Mouse (Mus musculus) neural tube, embryonic 11.5 days (tissue): ENCODE data around the gene Ttf2. TPM values are rescaled to one million over a fixed set of nuclear protein-coding genes. Genes with fewer than 3 reads are reported as not detected.

Experiments
- ATAC-seq: fragments of 200-750 bp; cut with Nextera tagmentation; 2 replicates; pipeline ENCODE4 v1.8.0; 2017; ENCODE audit warnings: moderate number of reproducible peaks, mild to moderate bottlenecking, moderate TSS enrichment, moderate library complexity; ENCODE audit not compliant: insufficient read depth, low FRiP score, low TSS enrichment
- DNase-seq: peaks from one replicate; pipeline ENCODE4 v3.0.0-alpha.2; 2015; ENCODE audit warnings: low spot score
- H3K27ac ChIP-seq: fragments of 300-500 bp; sonication (generic); 2 replicates; pipeline ENCODE4 v1.5.1; 2014; ENCODE audit warnings: low read depth, mild to moderate bottlenecking, low read length
- H3K27me3 ChIP-seq: fragments of 300-500 bp; sonication (generic); 2 replicates; pipeline ENCODE4 v1.6.1; 2014; ENCODE audit warnings: mild to moderate bottlenecking, low read length, mixed read lengths; ENCODE audit not compliant: control insufficient read depth, insufficient read depth
- H3K36me3 ChIP-seq: fragments of 300-500 bp; sonication (generic); 2 replicates; pipeline ENCODE4 v1.6.1; 2014; ENCODE audit warnings: mild to moderate bottlenecking, low read length, moderate library complexity, mixed read lengths; ENCODE audit not compliant: control insufficient read depth, insufficient read depth
- H3K4me1 ChIP-seq: fragments of 300-500 bp; sonication (generic); 2 replicates; pipeline ENCODE4 v1.6.1; 2014; ENCODE audit warnings: low read length, mixed read lengths; ENCODE audit not compliant: control insufficient read depth, insufficient read depth
- H3K4me2 ChIP-seq: fragments of 300-500 bp; sonication (generic); 2 replicates; pipeline ENCODE4 v1.6.1; 2014; ENCODE audit warnings: low read depth, mild to moderate bottlenecking, moderate library complexity
- H3K4me3 ChIP-seq: fragments of 300-500 bp; sonication (generic); 2 replicates; pipeline ENCODE4 v1.5.1; 2014; ENCODE audit warnings: low read depth, low read length
- H3K9ac ChIP-seq: fragments of 300-500 bp; sonication (generic); 2 replicates; pipeline ENCODE4 v1.6.1; 2014; ENCODE audit warnings: mild to moderate bottlenecking, low read length
- H3K9me3 ChIP-seq: fragments of 300-500 bp; sonication (generic); 2 replicates; pipeline ENCODE4 v1.6.1; 2016; ENCODE audit warnings: low read length; ENCODE audit not compliant: control insufficient read depth
- WGBS: fragments of 180-500 bp; shearing (Covaris S2); extraction: QIAGEN DNeasy Blood & Tissue Kit; methylation state at CpG from one replicate; pipeline ENCODE4 v1.1.7; 2014; 5-methylcytosine and 5-hydroxymethylcytosine counted together
- polyA plus RNA-seq: library from polyadenylated mRNA; unstranded; fragments of >200 nt; fragmentation: Nextera tagmentation; extraction: Ambion mirVana; gene quantifications from 2 replicates; pipeline ENCODE4 v1.2.1, GENCODE M21; 2014

Ttf2 gene
- polyA plus RNA-seq, 1 experiment from 2014 or later: 25.4 TPM

DNA sequence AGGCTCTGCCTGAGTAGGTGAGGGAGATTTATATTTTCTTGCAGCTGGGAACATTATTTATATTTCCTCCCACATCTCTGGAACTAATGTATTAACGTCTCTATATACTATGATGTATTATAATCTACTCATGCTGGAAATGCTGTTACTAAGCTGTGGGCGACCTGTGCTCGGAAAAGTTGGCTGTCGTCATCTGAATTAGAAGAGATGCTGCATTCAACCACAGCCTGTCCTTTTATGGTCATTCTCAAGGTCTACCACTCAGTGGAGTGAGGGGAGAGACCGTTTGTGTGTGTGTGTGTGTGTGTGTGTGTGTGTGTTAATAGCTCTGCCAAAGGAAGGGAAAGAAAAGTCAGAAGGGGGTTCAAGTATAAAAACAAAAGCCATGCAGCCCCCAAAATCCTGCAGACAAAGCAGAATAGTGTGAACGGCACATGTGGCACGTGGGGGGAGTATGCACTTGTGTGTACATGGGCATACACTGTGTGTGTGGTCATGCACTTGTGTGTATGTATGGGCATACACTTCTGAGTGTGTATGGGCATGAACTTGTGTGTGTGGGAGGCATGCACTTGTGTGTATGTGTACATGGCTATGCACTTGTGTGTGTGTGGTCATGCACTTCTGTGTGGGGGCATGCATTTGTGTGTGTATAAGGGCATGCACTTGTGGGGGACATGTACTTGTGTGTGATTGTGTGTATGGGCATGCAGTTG lies 57.8 kb downstream of the Ttf2 start:
- Histone ChIP-seq H3K27ac (no peak overlapping the region), H3K4me1 (no peaks in the 10 kb centered on the region), H3K4me2 (no peak overlapping the region), H3K27me3 (no peaks in the 10 kb centered on the region), H3K4me3 (no peak overlapping the region), H3K9ac (no peak overlapping the region), H3K9me3 (no peaks in the 10 kb centered on the region), H3K36me3 (no peaks in the 10 kb centered on the region)
- ATAC-seq: no peak
- 73% methylated on average over 7 of the region's 7 CpGs for WGBS
- peak; percentile 7 for DNase-seq

- H3K9me3 ChIP-seq: no peaks in the 10 kb centered on the region
- H3K27ac ChIP-seq: no peak overlapping the region
- ATAC-seq: no peak
- no peaks in the 10 kb centered on the region for H3K36me3 ChIP-seq
- H3K4me1 ChIP-seq: no peaks in the 10 kb centered on the region
- H3K9ac ChIP-seq: no peak overlapping the region
- H3K4me3 ChIP-seq: no peak overlapping the region
- WGBS: 84% methylated on average over 9 of the region's 9 CpGs
- DNase-seq: peak; percentile 1
- H3K4me2 ChIP-seq: no peak overlapping the region
- H3K27me3 ChIP-seq: no peaks in the 10 kb centered on the region
Measured at GRCm38 (mm10) chr3:100911026-100911425, 58.4 kb downstream of the Ttf2 start.

DNA sequence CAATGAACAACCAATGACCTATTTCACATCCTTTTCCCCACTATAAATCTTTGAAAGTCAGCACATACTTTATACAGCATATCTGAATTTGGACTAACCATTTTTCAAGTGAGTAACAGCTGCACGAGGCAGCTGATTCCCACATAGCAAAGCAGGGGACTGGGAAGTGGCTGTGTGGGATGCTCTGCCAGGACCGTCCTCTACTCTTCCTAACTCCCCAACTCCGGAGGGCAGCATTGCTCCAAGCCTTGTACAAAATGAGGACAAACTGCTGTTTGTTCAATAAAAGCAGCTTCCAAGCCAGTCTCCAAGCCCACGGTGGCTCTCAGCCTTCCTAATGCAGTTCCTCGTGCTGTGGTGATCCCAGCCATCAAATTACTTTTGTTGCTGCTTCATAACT lies 58.8 kb downstream of the Ttf2 start:
- H3K9ac ChIP-seq: no peak overlapping the region
- no peak overlapping the region for H3K4me2 ChIP-seq
- 66% methylated on average over 5 of the region's 5 CpGs for WGBS
- no peaks in the 10 kb centered on the region for H3K4me1 ChIP-seq
- no peaks in the 10 kb centered on the region for H3K36me3 ChIP-seq
- H3K9me3 ChIP-seq: no peaks in the 10 kb centered on the region
- ATAC-seq (no peak), DNase-seq (no peak)
- H3K27ac ChIP-seq: no peak overlapping the region
- no peaks in the 10 kb centered on the region for H3K27me3 ChIP-seq
- no peak overlapping the region for H3K4me3 ChIP-seq

DNA sequence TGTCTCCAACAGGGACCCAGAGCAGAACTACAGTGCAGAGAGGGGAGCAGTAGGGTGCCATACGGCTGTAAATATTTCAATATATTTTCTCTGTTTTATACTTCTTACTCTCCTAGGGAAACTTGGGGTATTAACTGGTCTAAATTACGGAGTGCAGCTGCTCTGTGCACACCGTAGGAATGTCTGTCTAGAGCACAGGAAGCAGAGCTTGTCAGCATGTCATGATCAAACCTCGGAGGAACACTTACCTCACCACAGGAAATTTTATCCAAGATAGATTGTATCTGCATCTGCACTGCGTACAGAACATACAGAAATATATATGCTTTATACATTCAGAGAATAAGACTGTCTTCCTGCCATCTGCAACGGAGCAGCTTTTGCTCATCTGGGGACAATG lies 60.9 kb downstream of the Ttf2 start:
- H3K4me3 ChIP-seq: no peak overlapping the region
- no peak overlapping the region for H3K4me2 ChIP-seq
- WGBS: 71% methylated on average over 6 of the region's 6 CpGs
- H3K9me3 ChIP-seq: no peaks in the 10 kb centered on the region
- DNase-seq (no peak), ATAC-seq (no peak)
- no peaks in the 10 kb centered on the region for H3K36me3 ChIP-seq
- no peaks in the 10 kb centered on the region for H3K4me1 ChIP-seq
- no peak overlapping the region for H3K9ac ChIP-seq
- H3K27me3 ChIP-seq: no peaks in the 10 kb centered on the region
- H3K27ac ChIP-seq: no peak overlapping the region

- H3K4me2 ChIP-seq: no peak overlapping the region
- H3K27me3 ChIP-seq: no peaks in the 10 kb centered on the region
- H3K9me3 ChIP-seq: no peaks in the 10 kb centered on the region
- ATAC-seq (no peak), DNase-seq (no peak)
- H3K27ac ChIP-seq: no peak overlapping the region
- no peak overlapping the region for H3K4me3 ChIP-seq
- 33% methylated on average over 3 of the region's 3 CpGs for WGBS
- H3K9ac ChIP-seq: no peak overlapping the region
- no peaks in the 10 kb centered on the region for H3K4me1 ChIP-seq
- H3K36me3 ChIP-seq: no peaks in the 10 kb centered on the region
Measured at GRCm38 (mm10) chr3:100906916-100907315, 62.5 kb downstream of the Ttf2 start.

- ATAC-seq: no peak
- no peak for DNase-seq
- Histone ChIP-seq H3K9me3 (no peaks in the 10 kb centered on the region), H3K4me2 (no peak overlapping the region), H3K4me3 (no peak overlapping the region), H3K4me1 (no peaks in the 10 kb centered on the region), H3K36me3 (no peaks in the 10 kb centered on the region), H3K27me3 (no peaks in the 10 kb centered on the region), H3K27ac (no peak overlapping the region), H3K9ac (no peak overlapping the region)
- 67% methylated on average over 6 of the region's 6 CpGs for WGBS
Measured at GRCm38 (mm10) chr3:100906128-100906527, 63.3 kb downstream of the Ttf2 start.

- no peak overlapping the region for H3K9ac ChIP-seq
- H3K36me3 ChIP-seq: no peaks in the 10 kb centered on the region
- H3K27me3 ChIP-seq: no peaks in the 10 kb centered on the region
- no peak overlapping the region for H3K27ac ChIP-seq
- DNase-seq: no peak
- no peak for ATAC-seq
- no peak overlapping the region for H3K4me2 ChIP-seq
- H3K9me3 ChIP-seq: no peaks in the 10 kb centered on the region
- no peaks in the 10 kb centered on the region for H3K4me1 ChIP-seq
- no peak overlapping the region for H3K4me3 ChIP-seq
- 79% methylated on average over 6 of the region's 6 CpGs for WGBS
Measured at GRCm38 (mm10) chr3:100895500-100895899, 74.0 kb downstream of the Ttf2 start.

DNA sequence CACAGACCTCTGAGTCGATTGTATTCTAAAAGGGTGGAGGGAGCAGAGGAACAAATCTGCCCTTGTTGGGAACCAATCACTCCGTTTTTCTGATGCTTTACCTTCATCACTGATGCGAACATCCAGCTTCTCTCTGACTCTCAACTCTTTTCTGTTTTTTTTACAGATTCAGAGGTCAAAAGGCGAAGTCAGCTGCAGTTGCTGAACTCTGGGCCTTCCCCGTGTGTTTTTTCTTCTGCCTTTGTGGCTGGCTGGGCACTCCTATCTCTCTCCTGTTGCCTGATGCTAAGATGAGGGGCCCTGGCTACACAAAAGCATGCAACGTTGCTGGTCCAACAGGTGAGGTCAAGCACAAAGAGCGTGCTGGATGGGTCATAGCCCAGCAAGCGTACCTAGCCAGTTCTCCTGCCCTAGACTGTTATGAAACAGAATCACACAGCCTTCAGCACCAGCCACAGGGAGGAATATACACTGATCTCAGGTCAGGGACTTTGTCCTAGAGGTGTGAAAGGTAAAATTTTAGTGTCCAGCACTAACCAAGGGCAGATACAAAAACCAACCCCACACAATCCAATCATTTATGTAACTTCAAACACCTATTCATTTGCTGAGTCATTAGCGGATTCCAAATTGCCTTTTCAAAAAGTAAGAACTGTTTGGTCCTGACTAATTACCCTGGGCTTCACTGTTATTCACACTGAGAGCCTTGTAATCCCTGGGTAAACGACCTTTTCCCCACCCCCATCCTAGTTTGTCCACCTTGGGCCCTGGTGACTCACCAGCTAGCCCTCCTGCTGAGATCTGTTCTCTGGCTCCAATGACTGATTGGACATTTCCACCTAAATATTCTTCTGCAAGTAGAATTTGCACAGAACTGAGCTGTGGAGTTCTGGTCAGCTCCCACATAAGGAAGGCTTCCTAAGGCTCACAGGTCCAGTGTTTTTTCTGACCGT lies 76.8 kb downstream of the Ttf2 start:
- no peak overlapping the region for H3K4me2 ChIP-seq
- H3K9ac ChIP-seq: no peak overlapping the region
- H3K27me3 ChIP-seq: no peaks in the 10 kb centered on the region
- DNase-seq (no peak), ATAC-seq (no peak)
- no peak overlapping the region for H3K4me3 ChIP-seq
- H3K27ac ChIP-seq: no peak overlapping the region
- no peaks in the 10 kb centered on the region for H3K9me3 ChIP-seq
- H3K36me3 ChIP-seq: no peaks in the 10 kb centered on the region
- no peaks in the 10 kb centered on the region for H3K4me1 ChIP-seq
- 61% methylated on average over 11 of the region's 11 CpGs for WGBS

- DNase-seq (no peak), ATAC-seq (no peak)
- H3K9me3 ChIP-seq: no peaks in the 10 kb centered on the region
- H3K27ac ChIP-seq: no peak overlapping the region
- H3K36me3 ChIP-seq: no peaks in the 10 kb centered on the region
- no peaks in the 10 kb centered on the region for H3K27me3 ChIP-seq
- no peak overlapping the region for H3K4me3 ChIP-seq
- WGBS: 90% methylated on average over 3 of the region's 3 CpGs
- no peak overlapping the region for H3K4me2 ChIP-seq
- no peak overlapping the region for H3K9ac ChIP-seq
- no peaks in the 10 kb centered on the region for H3K4me1 ChIP-seq
Measured at GRCm38 (mm10) chr3:100890406-100890805, 79.1 kb downstream of the Ttf2 start.
